Mouse (Mus musculus) limb, embryonic 15.5 days (tissue): ENCODE measurements around the gene Dll3. TPM values are rescaled to one million over a fixed set of nuclear protein-coding genes. Genes with fewer than 3 reads are reported as not detected.

ENCODE experiments used
- ATAC-seq: fragments of 200-750 bp; cut with Nextera tagmentation; 2 replicates; pipeline ENCODE4 v1.8.0; 2017; ENCODE audit warnings: low read depth, moderate TSS enrichment; ENCODE audit not compliant: insufficient number of reproducible peaks, low FRiP score, low TSS enrichment
- H3K27ac ChIP-seq: fragments of 300-500 bp; sonication (generic); 2 replicates; pipeline ENCODE4 v1.5.1; 2015; ENCODE audit warnings: moderate library complexity, mild to moderate bottlenecking, inconsistent platforms
- H3K27me3 ChIP-seq: fragments of 300-500 bp; sonication (generic); 2 replicates; pipeline ENCODE4 v1.6.1; 2015; ENCODE audit warnings: inconsistent platforms
- H3K36me3 ChIP-seq: fragments of 300-500 bp; sonication (generic); 2 replicates; pipeline ENCODE4 v1.6.1; 2015; ENCODE audit warnings: inconsistent platforms
- H3K4me1 ChIP-seq: fragments of 300-500 bp; sonication (generic); 2 replicates; pipeline ENCODE4 v1.6.1; 2015; ENCODE audit warnings: inconsistent platforms
- H3K4me2 ChIP-seq: fragments of 300-500 bp; sonication (generic); 2 replicates; pipeline ENCODE4 v1.6.1; 2015; ENCODE audit warnings: mild to moderate bottlenecking, inconsistent platforms
- H3K4me3 ChIP-seq: fragments of 300-500 bp; sonication (generic); 2 replicates; pipeline ENCODE4 v1.5.1; 2015; ENCODE audit warnings: mild to moderate bottlenecking, inconsistent platforms
- H3K9ac ChIP-seq: fragments of 300-500 bp; sonication (generic); 2 replicates; pipeline ENCODE4 v1.6.1; 2015; ENCODE audit warnings: inconsistent platforms
- H3K9me3 ChIP-seq: fragments of 300-500 bp; sonication (generic); 2 replicates; pipeline ENCODE4 v1.6.1; 2016; ENCODE audit warnings: inconsistent platforms
- WGBS: fragments of 180-500 bp; shearing (Covaris S2); methylation state at CpG from one replicate; pipeline ENCODE4 v1.1.7; 2015; 5-methylcytosine and 5-hydroxymethylcytosine counted together
- polyA plus RNA-seq: library from polyadenylated mRNA; unstranded; fragments of >200 nt; fragmentation: Nextera tagmentation; extraction: Ambion mirVana; gene quantifications from 2 replicates; pipeline ENCODE4 v1.2.1, GENCODE M21; 2015

The Dll3 gene
- polyA plus RNA-seq, 1 experiment from 2014 or later, result 0.35 TPM

DNA sequence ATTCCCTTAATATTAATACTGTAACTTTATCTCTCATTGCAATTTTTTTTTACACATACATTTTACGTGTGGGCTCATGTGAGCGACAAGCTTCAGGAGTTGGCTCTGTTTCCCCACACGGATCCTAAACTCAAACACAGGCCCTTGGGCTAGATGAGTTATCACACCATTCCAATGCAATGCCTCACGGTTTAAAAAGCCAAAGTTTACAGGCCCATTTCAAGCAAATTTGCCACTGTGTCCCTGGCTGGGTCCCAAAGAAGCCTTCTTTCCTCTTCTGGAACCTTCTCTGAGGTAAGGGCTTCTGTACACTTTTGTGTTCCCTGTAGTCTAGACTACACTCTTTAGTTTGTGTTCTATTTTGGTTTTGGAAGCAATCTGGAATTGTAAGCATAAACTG, 32.5 kb upstream of the Dll3 start:
- Histone ChIP-seq H3K27me3 (no peaks in the 10 kb centered on the region), H3K4me1 (peaks cover 15% of the 10 kb centered on the region; the same call in 1 of the 2 replicates), H3K27ac (no peak overlapping the region), H3K4me2 (no peak overlapping the region), H3K4me3 (no peak overlapping the region), H3K36me3 (peaks cover 21% of the 10 kb centered on the region), H3K9ac (no peak overlapping the region), H3K9me3 (no peaks in the 10 kb centered on the region)
- no peak for ATAC-seq
- WGBS, result 68% methylated on average over 4 of the region's 4 CpGs

DNA sequence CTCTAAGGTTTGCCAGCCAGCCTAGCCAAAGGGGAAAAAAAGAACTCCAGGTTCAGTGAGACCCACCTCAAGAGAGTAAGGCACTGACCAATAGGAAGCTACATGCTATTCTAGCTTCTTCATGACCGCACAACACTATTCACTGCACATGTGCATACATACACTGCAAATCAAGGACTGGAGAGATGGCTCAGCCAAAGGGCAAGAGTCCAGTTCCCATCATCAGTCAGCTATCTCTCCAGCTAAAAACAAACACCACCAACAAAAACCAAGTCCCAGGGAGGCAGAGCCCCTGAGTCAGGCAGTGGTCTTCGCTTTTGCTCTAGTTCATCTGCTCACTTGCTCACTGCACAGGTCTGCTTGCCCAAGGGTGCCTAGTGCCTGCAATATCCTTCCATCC, 26.2 kb upstream of the Dll3 start:
- H3K27me3 ChIP-seq, result no peaks in the 10 kb centered on the region
- no peak overlapping the region for H3K4me3 ChIP-seq
- H3K9ac ChIP-seq, result no peak overlapping the region
- H3K9me3 ChIP-seq, result no peaks in the 10 kb centered on the region
- no peak overlapping the region for H3K4me2 ChIP-seq
- 98% methylated on average over 2 of the region's 2 CpGs for WGBS
- no peak for ATAC-seq
- H3K4me1 ChIP-seq, result no peaks in the 10 kb centered on the region
- H3K27ac ChIP-seq, result no peak overlapping the region
- peaks cover 83% of the 10 kb centered on the region for H3K36me3 ChIP-seq

DNA sequence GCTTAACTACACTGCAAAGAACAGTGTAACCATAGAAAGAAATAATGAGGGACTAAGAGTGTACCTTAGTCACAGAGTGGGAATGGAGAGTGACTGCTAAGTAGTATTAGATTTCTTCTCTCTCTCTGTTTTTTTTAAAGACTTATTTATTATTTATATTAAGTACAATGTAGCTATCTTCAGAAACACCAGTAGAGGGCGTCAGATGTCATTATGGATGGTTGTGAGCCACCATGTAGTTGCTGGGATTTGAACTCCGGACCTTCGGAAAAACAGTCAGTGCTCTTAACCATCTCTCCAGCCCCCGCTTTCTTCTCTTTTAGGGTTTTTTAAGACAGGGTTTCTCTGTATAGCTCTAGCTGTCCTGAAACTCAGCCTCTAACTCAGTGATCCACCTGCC, 24.4 kb upstream of the Dll3 start:
- no peaks in the 10 kb centered on the region for H3K27me3 ChIP-seq
- ATAC-seq, result no peak
- no peak overlapping the region for H3K4me3 ChIP-seq
- H3K9ac ChIP-seq, result no peak overlapping the region
- no peak overlapping the region for H3K4me2 ChIP-seq
- no peak overlapping the region for H3K27ac ChIP-seq
- no peaks in the 10 kb centered on the region for H3K9me3 ChIP-seq
- peaks cover 98% of the 10 kb centered on the region for H3K36me3 ChIP-seq
- 76% methylated on average over 4 of the region's 4 CpGs for WGBS
- no peaks in the 10 kb centered on the region for H3K4me1 ChIP-seq

DNA sequence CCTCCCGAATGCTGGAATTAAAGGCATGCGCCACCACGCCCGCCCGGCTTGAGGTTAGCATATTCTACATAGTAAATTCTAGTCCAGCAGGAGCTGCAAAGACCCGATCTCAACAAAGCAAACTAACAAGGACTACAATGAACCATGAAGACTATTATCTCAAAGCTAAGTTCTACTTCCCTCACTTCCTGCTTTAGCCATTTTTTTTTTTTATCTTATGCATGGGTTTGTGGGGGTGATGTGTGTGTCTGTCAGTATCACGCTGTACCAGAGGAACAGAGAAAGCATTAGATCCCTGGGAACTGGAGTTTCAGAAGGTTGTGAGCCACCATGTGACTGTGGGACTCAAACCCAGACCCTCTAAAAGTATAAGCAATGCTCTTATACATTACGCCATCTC, 23.3 kb upstream of the Dll3 start:
- no peak for ATAC-seq
- Histone ChIP-seq H3K27me3 (no peaks in the 10 kb centered on the region), H3K4me1 (no peaks in the 10 kb centered on the region), H3K4me2 (no peak overlapping the region), H3K27ac (no peak overlapping the region), H3K36me3 (peaks cover 99% of the 10 kb centered on the region), H3K4me3 (no peak overlapping the region), H3K9ac (no peak overlapping the region), H3K9me3 (no peaks in the 10 kb centered on the region)
- WGBS, result 94% methylated on average over 8 of the region's 8 CpGs

DNA sequence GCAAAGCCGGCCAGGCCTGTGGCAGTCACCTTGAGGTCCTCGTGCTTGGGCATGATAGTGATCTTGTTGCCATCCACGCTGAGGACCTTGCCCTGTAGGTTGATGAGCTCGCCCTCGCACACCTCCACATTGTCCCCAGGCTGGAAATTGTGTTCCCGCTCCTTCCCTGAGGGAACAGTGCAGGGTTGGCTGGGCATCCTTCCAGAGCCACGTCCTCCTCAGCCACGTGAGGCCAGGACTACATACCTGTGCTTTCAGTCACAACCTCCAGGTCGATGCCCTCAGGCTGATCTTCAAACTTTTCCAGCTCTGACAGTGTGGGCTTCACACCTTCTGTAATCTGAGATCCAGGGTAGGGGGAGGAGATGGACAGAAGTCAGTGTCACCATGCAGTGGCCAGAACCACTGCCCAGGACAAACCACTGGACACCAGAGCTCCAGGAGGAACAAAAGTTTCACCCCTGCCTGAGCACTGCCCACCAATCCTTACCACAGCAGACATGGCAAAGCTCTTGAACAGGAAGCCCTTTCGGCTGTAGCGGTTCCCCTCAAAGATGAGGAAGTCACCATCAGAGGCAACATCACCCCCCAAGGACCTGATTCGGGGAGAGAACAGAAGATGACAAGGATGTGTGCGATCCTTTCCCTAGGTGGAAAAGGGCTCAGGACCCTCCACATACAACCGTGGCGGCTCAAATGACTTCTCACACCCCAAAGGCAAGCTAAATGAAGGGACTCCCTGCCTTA, 20.1 kb upstream of the Dll3 start:
- no peaks in the 10 kb centered on the region for H3K9me3 ChIP-seq
- H3K36me3 ChIP-seq, result peaks cover 99% of the 10 kb centered on the region
- H3K27me3 ChIP-seq, result no peaks in the 10 kb centered on the region
- no peak overlapping the region for H3K9ac ChIP-seq
- H3K4me2 ChIP-seq, result no peak overlapping the region
- ATAC-seq, result no peak
- H3K4me3 ChIP-seq, result no peak overlapping the region
- H3K27ac ChIP-seq, result no peak overlapping the region
- H3K4me1 ChIP-seq, result no peaks in the 10 kb centered on the region
- 88% methylated on average over 15 of the region's 15 CpGs for WGBS

DNA sequence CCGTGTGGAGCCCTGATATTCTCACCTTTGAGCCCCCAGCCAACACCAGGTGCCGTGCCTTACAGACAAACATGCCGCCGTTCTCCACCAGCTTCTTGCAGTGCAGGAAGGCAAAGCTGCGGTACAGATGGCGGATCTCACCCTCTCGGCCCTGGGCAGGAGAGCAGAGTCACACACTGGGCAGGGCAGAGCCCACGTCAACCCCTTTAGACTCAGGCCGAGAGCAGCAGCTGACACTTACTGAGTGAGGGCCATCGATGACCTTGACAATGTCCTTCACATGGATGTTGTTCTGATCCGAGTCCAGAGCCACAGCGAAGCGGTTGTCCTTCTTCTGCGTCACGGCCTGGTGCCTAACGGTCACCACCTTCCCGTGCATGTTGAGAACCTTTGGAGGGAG, 16.7 kb upstream of the Dll3 start:
- Histone ChIP-seq H3K27me3 (no peaks in the 10 kb centered on the region), H3K4me2 (no peak overlapping the region), H3K27ac (no peak overlapping the region), H3K4me1 (no peaks in the 10 kb centered on the region), H3K9ac (no peak overlapping the region), H3K9me3 (no peaks in the 10 kb centered on the region), H3K36me3 (peaks cover 98% of the 10 kb centered on the region), H3K4me3 (no peak overlapping the region)
- 95% methylated on average over 17 of the region's 17 CpGs for WGBS
- no peak for ATAC-seq

DNA sequence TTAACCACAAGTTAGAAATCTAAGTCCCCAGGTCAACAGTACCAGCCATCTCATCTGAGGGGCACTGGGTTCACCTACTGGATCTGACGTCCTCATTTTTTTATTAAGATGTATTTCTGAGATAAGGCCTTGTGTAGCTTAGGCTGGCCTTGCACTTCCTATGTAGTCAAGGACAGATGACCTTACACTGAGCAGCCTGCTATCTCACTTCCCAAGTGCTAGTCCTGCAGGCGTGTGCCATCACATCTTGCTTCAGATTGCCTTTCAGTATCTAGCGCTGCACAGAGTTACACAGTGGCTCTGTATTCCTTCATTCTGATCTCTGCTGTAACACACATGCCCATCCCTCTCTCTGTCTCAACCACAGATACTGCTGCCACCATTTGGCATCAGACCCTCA, 16.0 kb upstream of the Dll3 start:
- Histone ChIP-seq H3K4me3 (no peak overlapping the region), H3K27me3 (no peaks in the 10 kb centered on the region), H3K36me3 (peaks cover 91% of the 10 kb centered on the region), H3K4me1 (no peaks in the 10 kb centered on the region), H3K4me2 (no peak overlapping the region), H3K27ac (no peak overlapping the region), H3K9me3 (no peaks in the 10 kb centered on the region), H3K9ac (no peak overlapping the region)
- WGBS, result 91% methylated on average over 3 of the region's 3 CpGs
- ATAC-seq, result no peak

DNA sequence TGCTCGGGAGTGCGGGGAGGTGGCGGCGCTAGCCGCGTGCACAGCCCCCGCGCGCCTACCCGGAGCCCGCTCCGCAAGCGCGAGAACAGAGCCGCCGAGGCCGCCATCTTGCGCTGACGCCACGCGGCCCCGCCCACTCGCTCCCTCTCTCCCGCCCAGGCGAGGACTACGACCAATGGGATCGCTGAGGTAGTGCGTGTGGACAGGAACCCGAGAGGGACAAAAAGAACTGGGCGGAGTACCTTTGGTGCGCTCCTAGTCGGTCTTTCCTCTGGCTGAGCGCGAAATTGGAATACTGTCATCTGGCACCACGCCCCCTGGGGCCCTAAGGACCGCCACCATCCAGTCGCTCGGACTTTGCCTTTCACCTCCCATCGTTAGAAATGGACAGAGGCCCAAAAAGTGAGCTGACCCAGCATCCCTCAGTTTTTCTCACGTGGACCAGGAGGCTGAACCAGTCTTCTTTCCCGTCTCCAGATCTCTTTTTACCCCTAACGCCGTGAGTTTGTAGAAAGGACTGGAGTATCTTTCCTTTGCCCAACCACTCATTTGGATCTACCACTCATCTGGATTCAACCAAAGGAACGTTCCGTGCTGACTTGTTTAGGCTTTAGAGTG, 10.0 kb upstream of the Dll3 start, which contains the start of gene Timm50:
Timm50 (minus strand) TSS at position 147 of the 618 bp plus-strand sequence.
- Histone ChIP-seq H3K27ac (peak within 1 kb of the TSS; percentile 67; the same call in 1 of the 2 replicates), H3K9me3 (no peaks in the 10 kb centered on the region), H3K4me1 (peaks cover 19% of the 10 kb centered on the region), H3K4me2 (peak within 1 kb of the TSS; percentile 78), H3K27me3 (no peaks in the 10 kb centered on the region), H3K9ac (peak within 1 kb of the TSS; percentile 91), H3K36me3 (peaks cover 64% of the 10 kb centered on the region), H3K4me3 (peak within 1 kb of the TSS; percentile 84)
- WGBS, result under 1% methylated on average over 33 of the region's 45 CpGs
- peak; percentile 92 for ATAC-seq

DNA sequence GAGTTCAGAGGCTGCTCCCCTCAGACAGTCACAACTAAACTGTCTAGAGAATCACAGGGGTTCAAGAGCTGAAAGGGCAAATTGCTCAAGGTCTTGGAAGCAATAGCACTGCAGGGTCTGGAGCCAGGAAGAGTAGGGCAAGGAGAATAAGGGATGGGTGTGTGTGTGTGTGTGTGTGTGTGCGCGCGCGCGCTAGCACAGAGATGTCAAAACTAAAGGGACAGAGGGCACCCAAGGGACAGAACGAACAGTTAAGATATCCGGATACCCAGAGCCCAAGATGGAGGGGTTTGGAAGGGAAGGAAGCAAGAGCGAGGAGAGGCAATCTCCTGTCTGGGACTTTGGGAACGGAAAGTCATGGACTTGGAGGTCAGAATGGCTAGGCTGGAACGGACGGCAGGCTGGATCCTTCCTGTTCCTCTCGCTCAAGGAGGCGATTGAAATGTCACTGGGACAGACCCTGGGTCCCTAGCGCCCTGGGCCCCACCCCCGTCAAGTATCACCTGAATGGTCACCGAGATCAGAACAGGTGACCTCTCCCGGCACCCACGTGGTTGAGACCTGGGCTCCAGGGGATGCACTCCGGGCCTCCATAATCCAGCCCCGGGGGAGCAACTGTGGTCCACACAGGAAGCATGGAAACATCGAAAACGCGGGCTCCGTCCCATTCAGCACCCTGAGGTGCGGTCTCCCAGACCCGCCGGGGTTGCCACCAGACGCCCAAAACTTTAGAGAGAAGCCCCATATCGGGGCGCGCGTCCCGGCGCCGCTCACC, 9.3 kb upstream of the Dll3 start:
- Histone ChIP-seq H3K4me3 (peak overlapping the region; percentile 84), H3K27ac (peak overlapping the region; percentile 67; the same call in 1 of the 2 replicates), H3K36me3 (peaks cover 64% of the 10 kb centered on the region), H3K4me1 (peaks cover 19% of the 10 kb centered on the region), H3K4me2 (peak overlapping the region; percentile 78), H3K9ac (peak overlapping the region; percentile 91), H3K27me3 (no peaks in the 10 kb centered on the region), H3K9me3 (no peaks in the 10 kb centered on the region)
- ATAC-seq, result peak; percentile 26; the same call in 1 of the 2 replicates
- 6% methylated on average over 35 of the region's 35 CpGs for WGBS

DNA sequence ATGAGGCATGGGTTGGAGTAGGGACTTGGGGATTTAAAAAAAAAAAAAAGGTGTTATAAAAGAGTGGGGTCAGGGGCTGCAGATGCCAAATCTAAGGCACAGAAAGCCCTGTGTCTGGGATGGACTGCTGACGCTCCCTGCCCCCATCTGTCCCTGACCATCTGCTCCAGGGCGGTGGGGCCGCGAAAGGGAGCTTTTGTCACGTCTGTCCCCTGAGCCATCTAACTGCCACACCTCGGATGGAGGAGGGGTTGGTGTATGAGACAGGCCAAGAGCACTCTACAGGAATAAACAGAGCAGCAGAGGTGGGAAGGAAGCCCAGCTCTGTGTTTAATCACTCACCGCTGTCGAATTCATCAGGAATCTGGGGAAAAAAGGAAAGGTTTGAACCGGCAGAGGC, 7.7 kb upstream of the Dll3 start:
- no peaks in the 10 kb centered on the region for H3K27me3 ChIP-seq
- H3K4me1 ChIP-seq, result peaks cover 19% of the 10 kb centered on the region
- H3K4me2 ChIP-seq, result no peak overlapping the region
- no peak overlapping the region for H3K9ac ChIP-seq
- no peak overlapping the region for H3K4me3 ChIP-seq
- no peak for ATAC-seq
- peaks cover 64% of the 10 kb centered on the region for H3K36me3 ChIP-seq
- 52% methylated on average over 9 of the region's 9 CpGs for WGBS
- H3K9me3 ChIP-seq, result no peaks in the 10 kb centered on the region
- no peak overlapping the region for H3K27ac ChIP-seq

DNA sequence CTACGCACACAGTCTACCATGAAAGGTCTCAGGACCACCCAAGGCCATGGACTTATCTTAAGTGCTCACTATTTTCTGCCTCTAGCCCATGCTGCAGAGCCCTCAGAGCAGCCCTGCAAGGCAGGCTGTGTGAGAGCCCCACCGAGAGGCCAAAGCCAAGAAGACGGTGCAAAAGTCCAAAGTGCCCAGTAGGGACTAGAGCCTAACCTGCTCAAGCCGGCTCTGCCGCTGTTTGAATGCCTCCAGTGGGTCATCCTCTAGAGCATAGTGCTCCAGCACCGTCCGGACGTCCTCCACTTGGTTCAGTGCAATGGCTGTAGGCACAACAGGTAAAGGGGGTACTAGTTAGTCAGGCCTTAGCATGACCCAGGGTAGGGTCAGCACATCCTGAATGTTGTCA, 4.2 kb upstream of the Dll3 start:
- Histone ChIP-seq H3K4me3 (no peak overlapping the region), H3K36me3 (peaks cover 57% of the 10 kb centered on the region), H3K9me3 (no peaks in the 10 kb centered on the region), H3K4me1 (peaks cover 27% of the 10 kb centered on the region), H3K9ac (no peak overlapping the region), H3K27ac (no peak overlapping the region), H3K27me3 (peaks cover 15% of the 10 kb centered on the region), H3K4me2 (no peak overlapping the region)
- ATAC-seq, result no peak
- WGBS, result 95% methylated on average over 8 of the region's 8 CpGs

DNA sequence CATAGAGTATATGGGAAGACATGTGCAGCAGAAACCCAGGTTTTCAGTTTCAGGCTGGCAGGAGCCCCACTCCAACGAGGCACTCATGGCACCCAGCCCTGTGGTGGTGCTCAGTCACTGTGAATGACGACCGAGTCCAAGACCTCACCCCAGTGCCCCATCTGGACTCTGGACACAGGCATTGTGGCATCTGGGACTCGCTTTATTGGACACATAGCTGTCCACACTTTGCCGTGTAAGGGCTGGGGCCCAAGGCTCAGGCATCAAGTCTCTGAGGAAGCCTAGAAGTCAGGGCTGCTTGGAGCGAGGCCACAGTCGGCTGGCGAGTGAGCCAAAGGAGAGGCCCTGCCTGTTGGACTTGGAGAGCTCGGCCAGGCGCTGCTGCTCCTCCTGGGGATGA, 3.6 kb upstream of the Dll3 start:
- Histone ChIP-seq H3K4me2 (no peak overlapping the region), H3K4me3 (no peak overlapping the region), H3K9ac (no peak overlapping the region), H3K27ac (no peak overlapping the region), H3K4me1 (peaks cover 23% of the 10 kb centered on the region), H3K36me3 (peaks cover 57% of the 10 kb centered on the region), H3K9me3 (no peaks in the 10 kb centered on the region), H3K27me3 (peaks cover 21% of the 10 kb centered on the region)
- no peak for ATAC-seq
- WGBS, result 90% methylated on average over 10 of the region's 10 CpGs
